Mouse (Mus musculus) adrenal gland, adult 18-20 months (tissue): Measurements from ENCODE around the gene Nudt22. TPM values are rescaled to one million over a fixed set of nuclear protein-coding genes. Genes with fewer than 3 reads are reported as not detected.
A peak's percentile ranks its signal among the peaks of the same experiment; 100 is the strongest.

Experiments used
- DNase-seq, 2 experiments: peaks; one replicate each; pipeline ENCODE4 v3.0.0; 2021 to 2022; ENCODE audit warnings: low spot score in 2 of 2
- total RNA-seq, 2 experiments: library from RNA; stranded (reverse); gene quantifications; 1 replicate in 1 of 2; 2 replicates in 1 of 2; pipeline ENCODE4 v1.2.3; 2021

Gene Nudt22
- total RNA-seq, 2 experiments from 2014 or later: 21.5 to 24.7 TPM

DNA sequence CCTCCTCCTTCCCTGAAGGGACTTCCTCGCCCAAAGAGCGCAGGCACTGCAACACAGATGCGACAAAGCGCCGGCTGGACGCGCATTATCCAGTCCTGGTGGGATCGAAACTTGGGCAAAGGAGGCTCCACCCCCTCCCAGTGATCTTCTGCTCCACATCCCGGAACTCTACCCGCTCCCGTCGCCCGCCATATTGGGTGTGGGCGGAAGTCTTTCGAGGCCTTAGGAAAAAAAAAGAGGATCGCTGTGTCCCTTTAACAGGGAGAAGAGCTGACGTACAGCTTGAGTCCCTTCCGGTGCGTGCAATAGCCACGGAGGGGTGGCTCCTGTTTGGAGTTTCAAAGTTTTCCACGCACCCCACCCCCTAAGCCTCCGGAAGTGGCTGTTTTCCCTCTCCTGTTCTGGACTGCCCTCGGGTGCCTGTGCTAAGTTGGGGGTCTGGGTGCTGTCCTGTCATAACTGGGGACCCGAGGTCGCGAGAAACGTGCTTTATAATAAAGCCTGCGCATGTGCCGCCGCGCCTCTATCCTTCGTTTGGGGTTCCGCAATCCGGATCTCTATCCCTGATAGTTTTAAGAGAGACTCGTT is 44.4 kb downstream of the Nudt22 start:
- peak; percentile 87 to 90 for DNase-seq

- DNase-seq: peak; percentile 44 to 62
Observed at GRCm38 (mm10) chr19:6950613-6951153, 45.2 kb downstream of the Nudt22 start.

- peak in 1 of 2 experiments; percentile 19 for DNase-seq
Observed at GRCm38 (mm10) chr19:6949951-6950350, 46.0 kb downstream of the Nudt22 start.

DNA sequence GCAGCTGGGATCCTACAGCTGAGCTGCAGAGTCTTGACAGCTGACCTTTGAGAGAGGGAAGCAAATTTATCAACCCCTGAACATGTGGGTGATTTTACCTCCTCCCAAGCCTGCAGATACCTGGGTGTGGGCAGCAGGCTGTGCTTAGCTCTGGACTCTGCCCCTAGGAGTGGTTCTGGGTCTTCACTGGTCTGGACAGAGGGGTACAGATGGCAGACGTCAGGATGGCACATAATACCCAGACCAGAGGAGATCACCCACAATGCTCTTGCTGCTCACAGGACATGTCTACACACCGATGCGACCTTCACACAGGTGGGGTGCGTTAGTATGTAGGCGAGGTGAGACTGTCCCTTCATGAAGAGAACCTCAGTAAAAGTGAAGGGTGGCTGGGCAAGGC is 46.4 kb downstream of the Nudt22 start:
- DNase-seq: no peak

DNA sequence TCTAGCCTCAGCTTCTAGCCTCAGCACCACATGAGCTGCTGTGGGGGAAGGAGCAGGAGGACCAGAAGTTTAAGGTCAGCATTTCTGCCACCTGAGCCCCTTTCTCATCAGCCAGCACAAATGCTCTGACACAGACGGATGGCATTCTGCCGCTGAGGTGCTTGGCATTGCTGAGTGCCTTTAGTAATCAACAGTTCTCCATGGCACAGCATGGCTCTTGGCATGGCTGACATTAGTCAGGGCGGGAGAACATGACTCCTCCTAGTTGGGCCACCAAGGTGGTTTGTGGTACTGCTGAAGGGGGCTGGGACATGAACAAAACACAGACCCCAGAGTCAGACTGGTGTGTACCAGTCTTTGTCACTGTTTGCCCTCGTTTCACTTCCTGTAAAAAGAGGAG is 47.7 kb downstream of the Nudt22 start:
- DNase-seq: no peak

DNA sequence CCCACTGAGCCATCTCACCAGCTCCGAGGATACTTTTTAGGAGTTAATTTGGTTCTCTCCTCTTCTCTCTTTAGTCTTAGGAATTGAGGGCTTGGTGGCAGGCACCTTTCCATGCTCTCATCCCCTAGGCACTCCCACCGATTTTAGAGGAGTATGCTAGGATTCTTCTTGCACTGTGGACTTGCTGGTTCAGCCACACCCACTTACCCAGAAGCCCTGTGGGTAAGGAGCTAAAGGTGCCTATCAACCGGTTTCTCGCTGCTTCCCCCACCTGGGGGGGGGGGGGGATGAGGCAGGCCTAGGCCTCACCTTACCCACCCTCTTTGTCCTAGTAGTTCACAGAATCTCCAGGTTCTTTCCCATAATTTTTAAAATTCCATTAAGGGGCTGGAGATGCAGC is 48.2 kb downstream of the Nudt22 start:
- no peak for DNase-seq

GRCm38 (mm10) chr19:6943709-6944108 is 52.2 kb downstream of the Nudt22 start:
- DNase-seq: no peak

Other genes with a start within 250 kb of the Nudt22 start
- gene Rps6ka4, start 155.5 kb downstream of the Nudt22 start, total RNA-seq: 10 to 100 TPM; 23.2 to 25.3 TPM
- gene Ccdc88b, start 137.9 kb downstream of the Nudt22 start, total RNA-seq: 1 to 10 TPM; 2.0 TPM
- gene Trmt112, start 86.4 kb downstream of the Nudt22 start, total RNA-seq: 100 to 1,000 TPM in 1 of 2 experiments, 10 to 100 TPM in 1; 83.2 to 110 TPM
- 100 to 1,000 TPM; 303 to 375 TPM for gene Prdx5, start 86.0 kb downstream of the Nudt22 start, total RNA-seq
- 10 to 100 TPM; 38.7 to 63.0 TPM for gene Esrra, start 74.3 kb downstream of the Nudt22 start, total RNA-seq
- 1 to 10 TPM in 1 of 2 experiments, not detected in 1; 1.2 TPM for gene Catsperz, start 70.7 kb downstream of the Nudt22 start, total RNA-seq
- under 1 TPM; 0.23 to 0.35 TPM for gene Kcnk4, start 61.6 kb downstream of the Nudt22 start, total RNA-seq
- 10 to 100 TPM; 45.5 to 46.0 TPM for gene Bad, start 54.3 kb downstream of the Nudt22 start, total RNA-seq
- 10 to 100 TPM; 56.4 to 56.8 TPM for gene Gpr137, start 53.6 kb downstream of the Nudt22 start, total RNA-seq
- gene Ppp1r14b, start 21.1 kb downstream of the Nudt22 start, total RNA-seq: 100 to 1,000 TPM; 160 to 199 TPM
- 10 to 100 TPM; 34.1 to 43.9 TPM for gene Plcb3, start 19.6 kb downstream of the Nudt22 start, total RNA-seq
- 100 to 1,000 TPM in 1 of 2 experiments, 10 to 100 TPM in 1; 86.9 to 104 TPM for gene Fkbp2, start 15.6 kb downstream of the Nudt22 start, total RNA-seq
- gene Vegfb, start 8.5 kb downstream of the Nudt22 start, total RNA-seq: 100 to 1,000 TPM in 1 of 2 experiments, 10 to 100 TPM in 1; 84.3 to 164 TPM
- 10 to 100 TPM; 43.4 to 50.0 TPM for gene Dnajc4, start 3.5 kb downstream of the Nudt22 start, total RNA-seq
- gene Trpt1, start within 50 bp of the Nudt22 start, total RNA-seq: 10 to 100 TPM; 11.4 to 15.4 TPM
- gene Fermt3, start 23.4 kb upstream of the Nudt22 start, total RNA-seq: 1 to 10 TPM; 7.4 to 8.7 TPM
- 100 to 1,000 TPM; 284 to 378 TPM for gene Stip1, start 43.9 kb upstream of the Nudt22 start, total RNA-seq
- 10 to 100 TPM; 62.4 to 77.9 TPM for gene Macrod1, start 60.7 kb upstream of the Nudt22 start, total RNA-seq
- 1 to 10 TPM; 2.1 to 9.3 TPM for gene Flrt1, start 109.6 kb upstream of the Nudt22 start, total RNA-seq
- 100 to 1,000 TPM in 1 of 2 experiments, 10 to 100 TPM in 1; 96.7 to 125 TPM for gene Otub1, start 210.2 kb upstream of the Nudt22 start, total RNA-seq
- 1,000 to 10,000 TPM; 1,005 to 1,597 TPM for gene Cox8a, start 221.5 kb upstream of the Nudt22 start, total RNA-seq
- gene Naa40, start 245.1 kb upstream of the Nudt22 start, total RNA-seq: 10 to 100 TPM; 18.6 to 20.7 TPM